Mouse (Mus musculus) frontal cortex, adult 2 months (tissue): ENCODE results near the gene Add3. TPM values are rescaled to one million over a fixed set of nuclear protein-coding genes. Genes with fewer than 3 reads are reported as not detected.

Experiments used
- DNase-seq, 2 experiments: peaks; one replicate each; pipeline ENCODE4 v3.0.0; 2022; ENCODE audit warnings: low spot score in 1 of 2; ENCODE audit errors: extremely low spot score in 1 of 2
- polyA plus RNA-seq: library from polyadenylated mRNA; depleted of rRNA; stranded (reverse); fragments of >200 nt; gene quantifications from 2 replicates; pipeline ENCODE4 v1.2.3, GENCODE M21; 2012; rRNA removed

The Add3 gene
- 72.3 and 83.1 TPM in 2 replicates for polyA plus RNA-seq

GRCm38 (mm10) chr19:53140044-53140803 is at the start of gene Add3:
TSS of gene Add3 (plus strand) at chr19:53140443.
- DNase-seq, result peak; percentile 28 to 68

GRCm38 (mm10) chr19:53090677-53091076 is 49.6 kb upstream of the Add3 start:
- no peak for DNase-seq

GRCm38 (mm10) chr19:53092251-53092650 is 48.0 kb upstream of the Add3 start:
- DNase-seq, result no peak

GRCm38 (mm10) chr19:53093294-53093693 is 46.9 kb upstream of the Add3 start:
- DNase-seq, result no peak

- DNase-seq, result no peak
Measured at GRCm38 (mm10) chr19:53094684-53095083, 45.6 kb upstream of the Add3 start.

- DNase-seq, result no peak
Measured at GRCm38 (mm10) chr19:53101374-53102300, 38.6 kb upstream of the Add3 start.

- DNase-seq, result no peak
Measured at GRCm38 (mm10) chr19:53105374-53106090, 34.7 kb upstream of the Add3 start.

- peak; percentile 16 to 49 for DNase-seq
Measured at GRCm38 (mm10) chr19:53106952-53107351, 33.3 kb upstream of the Add3 start.

GRCm38 (mm10) chr19:53107361-53108247 is 32.6 kb upstream of the Add3 start:
- no peak for DNase-seq

- DNase-seq, result peak in 1 of 2 experiments; percentile 47
Measured at GRCm38 (mm10) chr19:53111996-53112590, 28.1 kb upstream of the Add3 start.

- no peak for DNase-seq
Measured at GRCm38 (mm10) chr19:53119255-53119795, 20.9 kb upstream of the Add3 start.

- DNase-seq, result no peak
Measured at GRCm38 (mm10) chr19:53120483-53120882, 19.8 kb upstream of the Add3 start.

- no peak for DNase-seq
Measured at GRCm38 (mm10) chr19:53122641-53123241, 17.5 kb upstream of the Add3 start.

GRCm38 (mm10) chr19:53123301-53123700 is 16.9 kb upstream of the Add3 start:
- DNase-seq, result no peak

- DNase-seq, result no peak
Measured at GRCm38 (mm10) chr19:53125679-53126078, 14.6 kb upstream of the Add3 start.

- DNase-seq, result no peak
Measured at GRCm38 (mm10) chr19:53126546-53126945, 13.7 kb upstream of the Add3 start.

GRCm38 (mm10) chr19:53127320-53128291 is 12.6 kb upstream of the Add3 start:
- no peak for DNase-seq
